Mouse (Mus musculus) limb, embryonic 14.5 days (tissue): ENCODE data around the gene Sez6. TPM values are rescaled to one million over a fixed set of nuclear protein-coding genes. Genes with fewer than 3 reads are reported as not detected.

Source experiments
- ATAC-seq: fragments of 200-750 bp; cut with Nextera tagmentation; 2 replicates; pipeline ENCODE4 v1.8.0; 2017; ENCODE audit warnings: low read depth, moderate number of reproducible peaks, moderate TSS enrichment; ENCODE audit not compliant: low FRiP score
- DNase-seq: peaks from one replicate; pipeline ENCODE4 v3.0.0-alpha.2; 2015; ENCODE audit warnings: low spot score
- H3K27ac ChIP-seq: fragments of 300-500 bp; sonication (generic); replicated peaks from 2 replicates; pipeline ENCODE4 v1.5.1; 2014; ENCODE audit warnings: low read depth, mild to moderate bottlenecking, low read length, moderate library complexity, mixed read lengths
- H3K27me3 ChIP-seq: fragments of 300-500 bp; sonication (generic); 2 replicates; pipeline ENCODE4 v1.6.1; 2014; ENCODE audit warnings: low read length, mixed read lengths; ENCODE audit not compliant: control insufficient read depth, insufficient read depth
- H3K36me3 ChIP-seq: fragments of 300-500 bp; sonication (generic); 2 replicates; pipeline ENCODE4 v1.6.1; 2014; ENCODE audit warnings: mild to moderate bottlenecking, low read length, moderate library complexity, mixed read lengths; ENCODE audit not compliant: control insufficient read depth, insufficient read depth
- H3K4me1 ChIP-seq: fragments of 300-500 bp; sonication (generic); 2 replicates; pipeline ENCODE4 v1.6.1; 2014; ENCODE audit warnings: antibody characterized with exemption, low read length, mixed read lengths; ENCODE audit not compliant: control insufficient read depth, insufficient read depth
- H3K4me2 ChIP-seq: fragments of 300-500 bp; sonication (generic); replicated peaks from 2 replicates; pipeline ENCODE4 v1.6.1; 2014; ENCODE audit warnings: low read depth, mild to moderate bottlenecking, low read length, moderate library complexity; ENCODE audit not compliant: severe bottlenecking
- H3K4me3 ChIP-seq: fragments of 300-500 bp; sonication (generic); replicated peaks from 2 replicates; pipeline ENCODE4 v1.5.1; 2014; ENCODE audit warnings: low read length
- H3K9ac ChIP-seq: fragments of 300-500 bp; sonication (generic); 2 replicates; pipeline ENCODE4 v1.6.1; 2014; ENCODE audit warnings: mild to moderate bottlenecking, low read depth, low read length, moderate library complexity; ENCODE audit not compliant: severe bottlenecking
- H3K9me3 ChIP-seq: fragments of 300-500 bp; sonication (generic); 2 replicates; pipeline ENCODE4 v1.6.1; 2016; ENCODE audit warnings: low read length; ENCODE audit not compliant: control insufficient read depth
- POLR2A ChIP-seq: fragments of 200-500 bp; IDR thresholded peaks from 2 replicates; pipeline ENCODE4 v1.8.0; 2012; ENCODE audit warnings: inconsistent platforms, mild to moderate bottlenecking, moderate library complexity, borderline replicate concordance; ENCODE audit not compliant: insufficient read depth, insufficient read length; ENCODE audit errors: extremely low read depth
- WGBS: fragments of 180-500 bp; shearing (Covaris S2); extraction: QIAGEN DNeasy Blood & Tissue Kit; methylation state at CpG from one replicate; pipeline ENCODE4 v1.1.7; 2014; 5-methylcytosine and 5-hydroxymethylcytosine counted together
- polyA plus RNA-seq, 2 experiments: library from polyadenylated mRNA; depleted of rRNA in 1 of 2; stranded (reverse) in 1 of 2; unstranded in 1 of 2; fragments of >200 nt; fragmentation: Nextera tagmentation in 1 of 2; extraction: Ambion mirVana in 1 of 2; gene quantifications; 2 replicates each; pipeline versions ENCODE4 v1.2.1 to v1.2.3; 2012 to 2014

Gene Sez6
- polyA plus RNA-seq, 2 experiments: 1.2 to 1.4 TPM

DNA sequence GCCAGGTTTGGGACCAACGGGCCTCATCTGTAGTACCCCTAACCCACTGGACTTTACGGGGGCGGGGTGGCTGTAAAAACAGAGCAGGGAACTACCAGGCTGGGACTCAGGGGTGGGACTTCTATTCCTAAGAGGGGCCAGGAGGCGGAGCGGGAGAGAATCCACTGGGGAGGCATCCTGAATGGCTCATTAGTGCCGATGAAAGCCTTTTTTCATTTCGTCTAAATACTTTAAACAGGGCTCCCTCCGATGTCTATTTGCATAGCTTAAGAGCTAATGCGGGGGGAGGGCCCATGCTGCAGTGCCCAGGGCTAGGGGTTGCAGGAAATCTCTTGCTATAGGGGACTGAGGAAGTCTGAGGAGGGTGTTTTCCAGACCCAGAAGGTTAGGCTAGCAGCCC, 17.3 kb downstream of the Sez6 start:
- no peaks in the 10 kb centered on the region for H3K36me3 ChIP-seq
- no peak overlapping the region for H3K4me2 ChIP-seq
- 8% methylated on average over 9 of the region's 9 CpGs for WGBS
- H3K9me3 ChIP-seq: no peaks in the 10 kb centered on the region
- H3K4me3 ChIP-seq: no peak overlapping the region
- H3K9ac ChIP-seq: no peak overlapping the region
- H3K27ac ChIP-seq: no peak overlapping the region
- 0 out of 2 replicates have a peak, but pooled peaks cover 7% of the 10 kb centered on the region for H3K27me3 ChIP-seq
- DNase-seq: peak; percentile 12
- no peak for ATAC-seq
- H3K4me1 ChIP-seq: peaks cover 4% of the 10 kb centered on the region; the same call in 1 of the 2 replicates
- TF ChIP-seq POLR2A: no peak

DNA sequence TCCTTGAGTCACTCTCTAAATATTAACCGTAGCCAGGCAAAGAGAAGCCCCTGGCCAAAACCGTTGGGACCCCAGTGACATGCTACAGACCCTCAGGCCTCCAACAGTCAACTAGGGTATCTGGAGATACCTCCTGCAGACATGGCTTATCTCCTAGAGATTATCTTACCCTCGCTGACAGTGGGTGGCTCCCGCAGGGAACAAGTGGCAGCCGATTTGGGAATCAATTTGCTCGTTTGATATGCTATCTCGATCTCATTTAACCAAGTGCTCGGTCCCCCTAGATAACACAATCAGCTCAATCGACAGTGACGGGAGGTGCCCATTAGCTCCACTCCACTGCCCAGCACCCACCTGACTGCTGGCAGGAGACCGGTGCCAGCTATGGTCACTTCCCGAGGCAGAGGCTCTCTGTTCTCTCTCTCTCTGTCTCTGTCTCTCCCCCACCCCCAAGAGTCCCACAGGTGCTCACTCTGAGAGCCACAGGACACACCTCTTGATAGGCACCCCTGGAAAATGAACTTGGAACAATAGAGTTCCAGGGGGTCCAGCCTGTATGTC, 19.6 kb downstream of the Sez6 start:
- no peak overlapping the region for H3K4me3 ChIP-seq
- H3K4me2 ChIP-seq: no peak overlapping the region
- no peak for ATAC-seq
- H3K27ac ChIP-seq: no peak overlapping the region
- WGBS: 52% methylated on average over 12 of the region's 12 CpGs
- no peaks in the 10 kb centered on the region for H3K36me3 ChIP-seq
- DNase-seq: no peak
- H3K27me3 ChIP-seq: peaks cover 7% of the 10 kb centered on the region; the same call in 1 of the 2 replicates
- no peak overlapping the region for H3K9ac ChIP-seq
- H3K9me3 ChIP-seq: no peaks in the 10 kb centered on the region
- H3K4me1 ChIP-seq: peaks cover 4% of the 10 kb centered on the region; the same call in 1 of the 2 replicates
- TF ChIP-seq POLR2A: no peak

DNA sequence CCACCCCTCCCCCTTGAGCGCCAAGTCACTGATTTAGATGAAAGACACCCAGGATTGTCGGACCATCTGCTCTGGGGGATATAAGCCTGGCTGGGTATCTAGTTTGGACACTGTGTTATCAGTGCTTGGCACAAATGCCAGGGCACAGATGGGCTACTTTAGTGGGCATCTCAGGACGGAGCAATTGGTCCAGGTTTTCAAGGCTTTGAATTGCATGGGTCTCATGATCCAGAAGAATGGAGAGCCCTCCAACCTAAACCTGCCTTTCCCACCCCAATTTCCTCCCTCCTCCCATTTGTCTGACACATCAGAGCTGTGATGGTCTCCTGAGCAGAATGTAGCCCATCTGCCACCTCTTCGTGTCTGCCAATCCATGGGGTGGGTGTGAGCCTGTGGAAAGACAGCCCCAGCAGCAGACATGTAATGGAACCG, 20.2 kb downstream of the Sez6 start:
- no peak for ATAC-seq
- H3K9me3 ChIP-seq: no peaks in the 10 kb centered on the region
- WGBS: 56% methylated on average over 5 of the region's 5 CpGs
- no peak overlapping the region for H3K9ac ChIP-seq
- no peak overlapping the region for H3K4me3 ChIP-seq
- no peak for DNase-seq
- H3K27me3 ChIP-seq: peaks cover 7% of the 10 kb centered on the region; the same call in 1 of the 2 replicates
- no peak overlapping the region for H3K4me2 ChIP-seq
- no peaks in the 10 kb centered on the region for H3K36me3 ChIP-seq
- no peak for TF ChIP-seq POLR2A
- no peak overlapping the region for H3K27ac ChIP-seq
- peaks cover 4% of the 10 kb centered on the region; the same call in 1 of the 2 replicates for H3K4me1 ChIP-seq

DNA sequence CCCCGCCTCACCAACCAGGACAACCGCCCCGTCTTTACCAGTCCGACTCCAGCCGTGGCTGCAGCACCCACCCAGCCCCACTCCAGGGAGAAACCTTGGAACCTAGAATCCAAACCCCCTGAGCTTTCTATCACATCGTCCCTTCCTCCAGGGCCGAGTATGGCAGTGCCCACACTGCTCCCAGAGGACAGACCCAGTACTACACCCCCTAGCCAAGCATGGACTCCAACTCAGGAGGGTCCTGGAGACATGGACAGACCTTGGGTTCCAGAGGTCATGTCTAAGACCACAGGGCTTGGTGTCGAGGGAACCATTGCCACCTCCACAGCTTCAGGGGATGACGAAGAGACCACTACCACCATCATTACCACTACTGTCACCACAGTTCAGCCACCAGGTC, 23.1 kb downstream of the Sez6 start:
- H3K9me3 ChIP-seq: no peaks in the 10 kb centered on the region
- H3K27ac ChIP-seq: no peak overlapping the region
- H3K27me3 ChIP-seq: peaks cover 7% of the 10 kb centered on the region; the same call in 1 of the 2 replicates
- H3K4me3 ChIP-seq: no peak overlapping the region
- no peak overlapping the region for H3K9ac ChIP-seq
- WGBS: 33% methylated on average over 9 of the region's 9 CpGs
- no peak for DNase-seq
- no peak for TF ChIP-seq POLR2A
- H3K36me3 ChIP-seq: no peaks in the 10 kb centered on the region
- H3K4me2 ChIP-seq: no peak overlapping the region
- no peaks in the 10 kb centered on the region for H3K4me1 ChIP-seq
- no peak; the same call in 1 of the 2 replicates for ATAC-seq

DNA sequence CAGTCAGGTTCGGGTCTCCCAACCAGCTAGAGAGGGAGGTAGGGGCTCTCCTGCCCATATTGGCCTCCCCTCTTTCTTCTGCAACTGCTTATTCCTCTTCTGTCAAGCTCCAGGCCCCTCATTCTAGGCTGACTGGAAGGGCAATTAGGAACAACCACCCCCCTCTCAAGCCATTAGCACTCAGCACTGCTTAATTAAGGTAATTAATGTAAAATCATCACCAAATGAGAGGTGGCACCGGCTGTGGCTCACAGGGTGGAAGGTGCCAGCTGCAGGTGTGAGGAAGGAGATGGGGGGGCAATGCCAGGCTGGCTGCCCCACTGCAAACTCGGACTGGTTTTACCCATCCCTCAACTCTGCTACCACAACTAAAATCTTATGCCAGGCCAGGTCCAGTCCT, 25.8 kb downstream of the Sez6 start:
- 46% methylated on average over 3 of the region's 3 CpGs for WGBS
- ATAC-seq (no peak), DNase-seq (no peak)
- Histone ChIP-seq H3K4me3 (no peak overlapping the region), H3K9me3 (no peaks in the 10 kb centered on the region), H3K36me3 (no peaks in the 10 kb centered on the region), H3K4me2 (no peak overlapping the region), H3K27me3 (peaks cover 3% of the 10 kb centered on the region; the same call in 1 of the 2 replicates), H3K9ac (no peak overlapping the region), H3K27ac (no peak overlapping the region), H3K4me1 (no peaks in the 10 kb centered on the region)
- no peak for TF ChIP-seq POLR2A
